In the genomic region with DNA sequence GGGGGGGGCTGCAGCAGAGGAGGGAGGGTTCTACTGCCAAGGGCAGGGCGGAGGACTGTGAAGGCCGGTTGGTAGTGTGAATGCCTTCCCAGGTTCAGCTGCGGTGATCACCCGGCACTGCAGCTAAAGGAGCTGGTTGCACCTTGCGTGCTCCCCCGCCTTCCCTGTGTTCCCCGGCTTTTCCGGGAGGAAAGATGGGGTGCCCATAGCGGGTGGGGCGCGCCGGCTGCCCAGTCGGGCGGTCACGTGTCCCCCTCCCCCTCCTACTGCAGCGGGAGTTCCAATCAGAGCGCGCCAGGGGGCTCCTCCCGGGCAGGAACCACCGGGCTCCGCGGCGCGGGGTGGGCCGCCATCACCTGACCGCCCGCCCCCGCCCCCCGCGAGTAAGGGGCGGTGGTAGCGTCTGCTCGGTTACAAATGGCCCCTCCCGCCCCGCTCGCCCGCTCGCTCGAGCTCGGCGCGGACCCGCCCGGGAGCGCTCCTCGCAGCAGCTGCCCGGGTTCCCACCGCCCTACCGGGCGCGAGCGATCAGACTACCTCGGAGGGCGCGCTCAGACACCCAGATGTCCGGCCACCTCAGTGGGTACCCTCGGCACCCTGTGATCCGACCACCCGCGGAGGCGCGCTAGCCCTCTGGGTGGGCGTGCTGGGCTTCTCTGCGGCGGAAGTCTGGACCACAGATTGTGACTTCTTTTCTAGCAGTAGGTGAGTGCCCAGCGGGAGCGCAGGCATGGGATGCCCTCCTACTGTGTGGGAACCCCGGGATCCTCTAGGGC, we compare ENCODE assay signal across 8 mouse cellular contexts.
DNase-seq lines count a peak whose midpoint lies in the region; ATAC-seq and TF ChIP-seq lines count a peak whose summit lies in the region.

No protein-coding gene starts in this region.

- H3K4me2 ChIP-seq in forebrain, embryonic 14.5 days (ENCODE audit: low read length): peak overlapping the region; percentile 81
- H3K4me2 ChIP-seq in hindbrain, embryonic 11.5 days (replicated peaks; ENCODE audit: low read depth, low read length): peak overlapping the region; percentile 91

- H3K4me3 ChIP-seq in forebrain, embryonic 14.5 days (ENCODE audit: low read depth, low read length): peak overlapping the region; percentile 49
- peak overlapping the region; percentile 53 for H3K4me3 ChIP-seq in hindbrain, embryonic 11.5 days (ENCODE audit: low read depth, low read length)

- H3K27ac ChIP-seq in forebrain, embryonic 14.5 days (ENCODE audit: low read depth, low read length): peak overlapping the region; percentile 14; the same call in 1 of the 2 replicates
- H3K27ac ChIP-seq in hindbrain, embryonic 11.5 days (ENCODE audit: low read depth, low read length): peak overlapping the region; percentile 60; the same call in 1 of the 2 replicates

- peak; percentile 15 for ATAC-seq in Patski
- ATAC-seq in cerebellum, adult (ENCODE audit: insufficient number of reproducible peaks, low FRiP score, low TSS enrichment): 0 out of 2 replicates have a peak, but pooled peaks have one; percentile 20
- ATAC-seq in forebrain, embryonic 14.5 days: peak; percentile 89
- ATAC-seq in hindbrain, embryonic 11.5 days (ENCODE audit: low FRiP score): peak; percentile 87

- in situ Hi-C loops in Patski (cut with MboI; ENCODE audit: low pct_unique_long_range_greater_than_20kb): no loop called here

- CTCF ChIA-PET in Patski (lab: Charles Lee): interaction anchor here (2.0 kb wide), 1 partner anchor 11 kb away, joined by 6 read pairs; no protein-coding TSS in a partner anchor

- no peaks in the 10 kb centered on the region for H3K36me3 ChIP-seq in forebrain, embryonic 14.5 days (ENCODE audit: control insufficient read depth, insufficient read depth, low read length)
- no peaks in the 10 kb centered on the region for H3K36me3 ChIP-seq in hindbrain, embryonic 11.5 days (ENCODE audit: control insufficient read depth, insufficient read depth, low read length)

- WGBS in forebrain, embryonic 14.5 days: under 1% methylated on average over 62 of the region's 68 CpGs
- WGBS in hindbrain, embryonic 11.5 days: under 1% methylated on average over 55 of the region's 68 CpGs

- no peak for DNase-seq in Patski (ENCODE audit: low read depth, low spot score)
- DNase-seq in forebrain, embryonic 14.5 days (ENCODE audit: low spot score): peak; percentile 89
- DNase-seq in hindbrain, embryonic 11.5 days (ENCODE audit: low spot score): peak; percentile 84
- peak; percentile 97 for DNase-seq in left cerebral cortex, adult 18-20 months (ENCODE audit: low spot score in 2 of 2)
- DNase-seq in mesoderm, embryonic 11.5 days (ENCODE audit: low read depth, low spot score): peak; percentile 69
- peak; percentile 95 for DNase-seq in right cerebral cortex, postnatal 4 days
- no peak for DNase-seq in gastrocnemius, postnatal 4 days (ENCODE audit: low spot score in 2 of 2)

- TF ChIP-seq CTCF in Patski (IDR thresholded peaks at IDR 0.05): no peak

- H3K9me3 ChIP-seq in forebrain, embryonic 14.5 days (replicated peaks; ENCODE audit: control insufficient read depth, low read length): no peaks in the 10 kb centered on the region
- no peaks in the 10 kb centered on the region for H3K9me3 ChIP-seq in hindbrain, embryonic 11.5 days (ENCODE audit: control insufficient read depth, low read length)

- H3K27me3 ChIP-seq in Patski: peaks cover 66% of the 10 kb centered on the region
- peaks cover 60% of the 10 kb centered on the region for H3K27me3 ChIP-seq in forebrain, embryonic 14.5 days (replicated peaks; ENCODE audit: control insufficient read depth, insufficient read depth, low read length)
- peaks cover 62% of the 10 kb centered on the region for H3K27me3 ChIP-seq in hindbrain, embryonic 11.5 days (ENCODE audit: control insufficient read depth, insufficient read depth, low read length)

- H3K9ac ChIP-seq in forebrain, embryonic 14.5 days (ENCODE audit: low read length): peak overlapping the region; percentile 70
- peak overlapping the region; percentile 69 for H3K9ac ChIP-seq in hindbrain, embryonic 11.5 days (ENCODE audit: low read depth, low read length)

- peaks cover 10% of the 10 kb centered on the region for H3K4me1 ChIP-seq in forebrain, embryonic 14.5 days (ENCODE audit: control insufficient read depth, insufficient read depth, low read length)
- H3K4me1 ChIP-seq in hindbrain, embryonic 11.5 days (replicated peaks; ENCODE audit: control insufficient read depth, insufficient read depth, low read length): peaks cover 4% of the 10 kb centered on the region

- POLR2A ChIA-PET in Patski (lab: Charles Lee): no interaction called here

Comparison
In these comparisons a context has a peak if more than half of its experiments do, and no peak if none do; other contexts are left out.
1. ATAC-seq: peak in every context shown above with its lines; median percentile 89 in forebrain, embryonic 14.5 days; 87 in hindbrain, embryonic 11.5 days; 20 in cerebellum, adult; 15 in Patski.
2. DNase-seq: peak in forebrain, embryonic 14.5 days (single experiment), hindbrain, embryonic 11.5 days (single experiment), left cerebral cortex, adult 18-20 months (2 of 2), mesoderm, embryonic 11.5 days (single experiment) and right cerebral cortex, postnatal 4 days (single experiment); none in Patski (single experiment) and gastrocnemius, postnatal 4 days (0 of 2).